Mouse (Mus musculus) large intestine, adult 2 months (tissue): ENCODE measurements around the gene Syngr2. TPM values are rescaled to one million over a fixed set of nuclear protein-coding genes. Genes with fewer than 3 reads are reported as not detected.
"Not testable (repeated sequence)": the region's sequence is repeated elsewhere in the genome, so short reads cannot be mapped to it uniquely, and the experiment has no call there.

Experiments
- DNase-seq: peaks from one replicate; pipeline ENCODE4 v3.0.0-alpha.2; 2012; ENCODE audit warnings: low read depth, low spot score
- WGBS: fragments of 180-500 bp; shearing (Covaris S2); methylation state at CpG from one replicate; pipeline ENCODE4 v1.1.7; 2018; 5-methylcytosine and 5-hydroxymethylcytosine counted together
- polyA plus RNA-seq: library from polyadenylated mRNA; depleted of rRNA; stranded (reverse); fragments of >200 nt; gene quantifications from 2 replicates; pipeline ENCODE4 v1.2.3, GENCODE M21; 2012

The Syngr2 gene
- polyA plus RNA-seq, 1 experiment: 353 TPM

DNA sequence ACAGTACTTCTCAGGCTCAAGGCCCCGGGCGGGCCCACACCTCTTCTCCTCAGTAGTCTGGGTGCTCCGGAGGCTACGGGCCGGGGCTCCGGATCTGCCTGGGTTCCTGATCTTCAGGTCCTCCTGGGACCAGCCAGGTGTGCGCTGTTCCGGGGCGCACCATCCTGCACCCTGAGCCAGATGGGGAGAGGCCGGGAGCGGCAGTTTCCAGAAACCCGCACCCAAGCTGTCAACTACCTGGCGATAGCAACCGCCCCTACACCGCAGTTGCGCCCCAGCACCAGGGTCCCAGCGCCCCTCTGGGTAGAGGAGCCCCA lies 29.3 kb upstream of the Syngr2 start:
- 3% methylated on average over 17 of the region's 17 CpGs for WGBS

DNA sequence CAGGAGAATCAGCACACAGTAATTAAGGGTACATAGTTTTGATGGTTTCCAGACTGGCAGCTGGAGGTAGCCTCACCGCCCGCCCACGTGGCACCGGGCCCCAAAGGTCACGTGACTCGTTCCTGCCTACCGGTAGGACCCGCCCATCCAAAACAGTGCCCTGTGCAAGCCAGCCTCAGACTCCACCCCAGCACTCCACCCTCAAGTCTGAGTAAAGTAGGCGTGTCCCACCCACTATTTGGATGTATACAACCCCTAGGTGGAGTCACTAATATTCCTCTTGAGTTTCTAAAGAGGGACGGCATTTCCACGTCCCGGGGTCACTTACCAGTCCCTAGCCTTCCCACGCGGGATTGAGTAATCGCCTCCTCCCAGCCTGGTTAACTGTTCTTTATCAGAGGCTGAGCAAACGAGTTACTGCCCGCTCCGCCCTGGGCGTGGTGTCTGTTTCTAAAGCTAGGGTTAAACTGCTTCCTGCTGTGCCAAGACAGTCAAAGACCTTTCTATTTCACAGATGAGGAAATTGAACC lies 28.8 kb upstream of the Syngr2 start:
- DNase-seq: peak; percentile 96
- 2% methylated on average over 19 of the region's 19 CpGs for WGBS

More for the DNA sequence above, 29.3 kb upstream of the Syngr2 start:
- peak; percentile 45 for DNase-seq

DNA sequence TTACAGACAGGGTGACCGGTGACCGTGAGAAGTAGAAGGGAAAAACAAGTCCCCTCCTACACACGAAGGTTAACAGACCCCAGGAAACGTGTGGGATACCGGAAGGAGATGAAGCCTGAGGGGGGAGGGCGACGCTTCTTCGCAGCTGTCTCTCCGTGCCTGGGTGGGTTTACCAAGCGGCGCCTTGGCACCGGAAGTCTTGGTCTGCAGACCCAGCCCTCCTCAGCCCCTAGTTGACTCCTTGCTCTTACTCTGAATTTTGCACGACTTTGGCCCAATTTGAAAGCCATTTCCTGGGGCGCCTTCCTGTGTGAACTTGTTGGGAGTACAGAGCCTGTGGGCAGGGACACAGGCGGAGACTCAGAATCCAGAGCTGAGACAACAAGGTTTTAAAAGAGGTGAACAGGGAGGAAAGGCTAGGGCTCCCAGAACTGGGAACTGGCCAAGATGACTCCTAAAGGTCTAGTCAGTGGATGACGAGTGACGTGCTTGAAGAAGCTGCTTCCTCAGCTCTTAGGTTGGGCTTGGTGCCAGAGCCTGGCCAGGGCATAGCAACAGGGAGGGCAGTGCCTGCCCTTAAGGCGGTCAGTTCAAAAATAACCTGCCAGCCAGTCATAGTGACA lies 28.2 kb upstream of the Syngr2 start:
- peak; percentile 77 for DNase-seq
- WGBS: 8% methylated on average over 18 of the region's 18 CpGs

GRCm38 (mm10) chr11:117781993-117782704 lies 27.3 kb upstream of the Syngr2 start, which contains the start of the genes Tmc8 and Tmc6:
Gene Tmc8, plus strand, starts transcription at chr11:117782076.
Gene Tmc6, minus strand, starts transcription at chr11:117782198.
- DNase-seq: no peak

GRCm38 (mm10) chr11:117782705-117783034 lies 26.8 kb upstream of the Syngr2 start:
- WGBS: 76% methylated on average over 9 of the region's 9 CpGs
- DNase-seq: no peak

More at GRCm38 (mm10) chr11:117781993-117782704, 27.3 kb upstream of the Syngr2 start, which contains the start of the genes Tmc8 and Tmc6:
- 61% methylated on average over 24 of the region's 24 CpGs for WGBS

GRCm38 (mm10) chr11:117783089-117783488 lies 26.4 kb upstream of the Syngr2 start:
- 42% methylated on average over 31 of the region's 31 CpGs for WGBS
- no peak for DNase-seq

DNA sequence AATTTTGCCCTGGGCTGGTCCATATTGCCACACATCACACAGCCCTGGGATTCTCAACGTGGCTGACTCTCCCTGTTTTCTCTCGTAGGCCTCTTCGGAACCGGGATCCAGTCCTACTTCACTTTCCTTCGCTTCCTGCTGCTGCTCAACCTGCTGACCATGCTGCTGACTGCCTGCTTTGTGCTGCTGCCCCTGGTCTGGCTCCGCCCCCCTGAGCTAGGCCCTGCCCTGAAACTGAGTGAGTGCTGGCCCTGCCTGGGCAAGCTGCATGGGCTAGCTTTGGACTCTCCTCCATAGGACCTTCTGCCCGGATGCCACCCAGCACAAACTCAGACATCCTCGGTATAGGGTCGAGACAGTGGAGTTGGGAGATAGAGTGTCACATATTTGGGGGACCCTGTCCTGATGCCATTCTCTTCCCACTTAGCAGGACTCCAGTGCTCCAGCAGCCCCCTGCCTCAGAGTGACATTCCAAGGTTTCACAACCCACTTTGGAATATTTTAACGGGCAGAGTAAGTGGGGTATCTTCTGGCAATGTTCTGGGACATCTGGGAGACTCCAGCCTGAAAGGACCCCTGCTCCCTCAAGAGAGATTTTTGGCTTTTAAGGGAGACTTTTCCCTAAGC lies 25.7 kb upstream of the Syngr2 start:
- WGBS: 60% methylated on average over 10 of the region's 10 CpGs
- DNase-seq: no peak

DNA sequence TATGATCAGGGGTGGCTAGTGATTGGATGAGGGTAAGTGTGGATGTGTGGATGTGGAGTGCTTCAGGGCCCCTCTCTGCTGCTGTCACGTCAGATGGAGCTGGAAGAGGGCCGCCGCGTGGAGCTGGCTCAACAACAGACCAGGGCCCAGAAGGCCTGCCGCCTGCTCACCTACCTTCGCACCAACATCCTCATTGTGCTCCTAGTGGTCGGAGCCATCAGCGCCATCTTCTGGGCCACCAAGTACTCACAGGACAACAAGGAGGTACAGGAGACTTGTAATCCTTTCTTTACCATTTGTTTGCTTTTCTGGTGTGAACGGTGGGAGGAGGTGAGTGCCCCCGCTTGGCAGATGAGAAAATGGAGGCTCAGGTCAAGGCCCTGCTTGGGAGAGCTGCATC lies 23.2 kb upstream of the Syngr2 start:
- DNase-seq: no peak
- 9% methylated on average over 10 of the region's 10 CpGs for WGBS

- 83% methylated on average over 7 of the region's 7 CpGs for WGBS
- not testable (repeated sequence) for DNase-seq
Observed at GRCm38 (mm10) chr11:117788481-117788880, 21.0 kb upstream of the Syngr2 start.

GRCm38 (mm10) chr11:117790286-117790685 lies 19.2 kb upstream of the Syngr2 start:
- no peak for DNase-seq

GRCm38 (mm10) chr11:117790703-117791440 lies 18.6 kb upstream of the Syngr2 start:
- peak; percentile 83 for DNase-seq
- 22% methylated on average over 23 of the region's 23 CpGs for WGBS

More at GRCm38 (mm10) chr11:117790286-117790685, 19.2 kb upstream of the Syngr2 start:
- WGBS: 2% methylated on average over 14 of the region's 14 CpGs

- WGBS: 67% methylated on average over 9 of the region's 9 CpGs
- DNase-seq: no peak
Observed at GRCm38 (mm10) chr11:117791441-117791761, 18.1 kb upstream of the Syngr2 start.

DNA sequence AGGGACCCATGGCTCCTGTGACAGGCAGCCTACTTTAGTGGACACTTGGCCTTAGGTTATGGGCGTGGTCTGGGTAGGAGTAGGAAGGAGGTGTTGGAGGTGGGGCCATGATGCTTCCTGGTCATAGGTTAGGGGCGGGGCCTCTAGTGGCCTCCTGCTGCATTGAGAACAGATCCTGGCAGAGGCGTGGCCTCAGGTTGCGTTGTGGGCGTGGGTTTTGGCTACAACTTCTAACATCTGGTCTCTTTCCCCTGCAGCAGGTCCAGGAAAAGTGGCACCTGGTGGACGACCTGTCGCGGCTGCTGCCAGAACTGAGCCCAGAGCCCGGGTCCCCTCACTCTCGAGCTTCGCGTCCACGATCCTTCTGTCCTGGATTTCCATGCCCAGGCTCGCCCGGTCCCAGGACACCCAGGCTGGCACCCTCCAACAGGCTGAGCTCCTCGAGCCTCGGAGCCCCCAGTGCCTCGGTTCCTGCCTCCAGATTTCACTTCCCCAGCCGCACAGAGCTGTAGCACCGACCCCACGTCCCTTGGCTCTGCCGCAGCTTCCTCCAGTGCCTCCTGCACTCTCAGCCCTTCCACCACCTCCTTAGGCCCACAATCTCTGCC lies 17.1 kb upstream of the Syngr2 start:
- peak; percentile 97 for DNase-seq
- WGBS: 6% methylated on average over 22 of the region's 22 CpGs

GRCm38 (mm10) chr11:117794035-117794551 lies 15.4 kb upstream of the Syngr2 start:
- 77% methylated on average over 4 of the region's 4 CpGs for WGBS
- DNase-seq: no peak

DNA sequence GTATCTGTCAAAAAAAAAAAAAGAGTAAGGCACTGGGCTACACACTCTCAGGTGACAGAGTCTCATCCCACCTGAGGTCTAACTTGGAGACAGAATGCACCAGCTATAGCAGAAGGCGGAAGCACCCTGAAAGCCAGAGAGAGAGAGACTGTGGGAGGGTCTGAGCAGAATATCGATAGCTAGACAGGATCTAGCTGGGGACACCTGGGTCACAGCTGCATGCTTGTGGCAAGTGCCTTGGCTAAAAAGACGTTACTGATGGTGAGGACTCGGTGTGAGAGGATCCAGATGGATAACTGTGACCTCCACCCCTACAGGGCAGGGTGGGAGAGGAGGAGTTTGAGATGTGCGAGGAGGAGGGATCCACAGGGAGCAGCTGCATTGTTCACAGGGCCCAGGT lies 12.5 kb upstream of the Syngr2 start:
- no peak for DNase-seq
- 71% methylated on average over 5 of the region's 5 CpGs for WGBS

GRCm38 (mm10) chr11:117797511-117798159 lies 11.8 kb upstream of the Syngr2 start, which contains the start of gene 6030468B19Rik:
Gene 6030468B19Rik, plus strand, starts transcription at chr11:117797660.
- WGBS: 76% methylated on average over 9 of the region's 9 CpGs
- no peak for DNase-seq

DNA sequence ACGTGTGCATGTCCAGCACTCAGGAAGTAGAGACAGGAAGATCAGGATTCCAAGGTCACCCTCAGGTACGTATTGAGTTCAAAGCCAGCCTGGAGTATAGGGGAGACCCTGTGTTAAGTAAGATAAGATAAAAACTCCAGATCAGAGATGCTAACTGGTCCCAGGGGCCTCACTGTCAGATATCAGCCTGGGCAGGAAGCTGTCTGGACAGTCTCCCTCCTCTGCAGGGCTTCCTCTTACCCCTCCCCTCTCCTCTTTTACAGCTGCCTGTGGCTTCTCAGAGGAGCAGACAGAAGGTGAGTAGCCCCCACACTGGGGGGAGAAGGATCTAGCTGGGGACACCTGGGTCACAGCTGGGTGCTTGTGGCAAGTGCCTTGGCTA lies 11.3 kb upstream of the Syngr2 start:
- WGBS: 51% methylated on average over 2 of the region's 2 CpGs
- no peak for DNase-seq

GRCm38 (mm10) chr11:117799174-117799573 lies 10.3 kb upstream of the Syngr2 start:
- WGBS: 73% methylated on average over 5 of the region's 5 CpGs
- DNase-seq: no peak

DNA sequence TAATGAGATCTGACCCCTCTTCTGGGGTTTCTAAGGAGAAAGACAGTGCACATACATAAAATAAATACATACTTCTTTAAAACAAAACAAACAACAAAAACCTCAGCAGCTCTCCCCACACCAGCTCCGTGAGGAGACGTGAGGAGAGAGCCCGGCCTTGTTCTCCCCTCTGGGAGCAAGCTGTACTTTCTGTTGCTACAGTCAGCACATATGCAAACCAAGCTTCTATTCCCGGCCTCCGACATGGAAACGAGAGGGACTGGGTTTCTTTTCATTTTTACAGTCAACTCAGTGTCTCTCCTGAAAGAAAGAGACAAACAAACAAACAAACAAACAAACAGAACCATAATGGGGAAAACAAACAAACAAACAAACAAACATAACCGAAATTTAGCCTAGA lies 9.4 kb upstream of the Syngr2 start:
- no peak for DNase-seq
- 88% methylated on average over 7 of the region's 7 CpGs for whole genome bisulfite sequencing
